Mouse (Mus musculus) common myeloid progenitor, adult 5-6 weeks (primary cell): ENCODE measurements at regions not wholly inside any gene's neighbourhood (a gene's known extent, or its start where the extent isn't known, plus 50 kb on each side); places are given as distances from the start of the nearest gene placed in this dataset.

Experiments used
- ATAC-seq: replicated peaks from 2 replicates; pipeline ENCODE4 v1.8.0; 2016; ENCODE audit warnings: low read depth, mild to moderate bottlenecking, moderate TSS enrichment, inconsistent platforms; ENCODE audit not compliant: poor library complexity, severe bottlenecking

GRCm38 (mm10) chr7:133469952-133470619 is 131.9 kb downstream of the Tex36 start:
- no peak for ATAC-seq

- no peak for ATAC-seq
These were observed 132.9 kb downstream of the Tex36 start for GRCm38 (mm10) chr7:133469106-133469505.

DNA sequence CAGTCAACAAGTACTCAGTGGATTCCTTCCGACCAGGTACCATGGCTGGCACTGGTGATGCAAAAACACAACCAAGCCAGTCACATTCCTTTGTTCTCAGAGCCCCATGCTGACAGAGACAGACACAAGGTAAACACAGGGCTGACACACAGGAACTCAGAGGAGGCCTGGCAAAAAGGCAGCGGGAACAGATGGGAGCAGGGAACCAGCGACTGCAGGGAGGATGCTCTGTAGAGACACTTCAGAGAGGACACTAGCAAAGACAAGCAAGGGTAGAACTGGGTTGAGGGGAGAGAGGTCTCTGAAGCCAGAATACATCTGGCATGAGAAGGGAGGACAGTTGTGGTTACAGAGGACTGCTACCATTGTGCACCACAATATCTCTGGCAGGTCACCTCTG is 133.6 kb downstream of the Tex36 start:
- ATAC-seq: no peak

- ATAC-seq: no peak
These were observed 134.4 kb downstream of the Tex36 start for GRCm38 (mm10) chr7:133467579-133467978.

GRCm38 (mm10) chr7:133459306-133459705 is 142.7 kb downstream of the Tex36 start:
- no peak for ATAC-seq

- peak; percentile 71 for ATAC-seq
These were observed 144.3 kb downstream of the Tex36 start for GRCm38 (mm10) chr7:133457436-133458324.

GRCm38 (mm10) chr7:133450246-133450645 is 151.7 kb downstream of the Tex36 start:
- no peak for ATAC-seq

- ATAC-seq: no peak
These were observed 154.9 kb downstream of the Tex36 start for GRCm38 (mm10) chr7:133447079-133447478.

- ATAC-seq: no peak
These were observed 160.3 kb downstream of the Tex36 start for GRCm38 (mm10) chr7:133441661-133442060.

GRCm38 (mm10) chr7:133441169-133441568 is 160.8 kb downstream of the Tex36 start:
- no peak for ATAC-seq

GRCm38 (mm10) chr7:133440711-133441110 is 161.2 kb downstream of the Tex36 start:
- no peak for ATAC-seq

DNA sequence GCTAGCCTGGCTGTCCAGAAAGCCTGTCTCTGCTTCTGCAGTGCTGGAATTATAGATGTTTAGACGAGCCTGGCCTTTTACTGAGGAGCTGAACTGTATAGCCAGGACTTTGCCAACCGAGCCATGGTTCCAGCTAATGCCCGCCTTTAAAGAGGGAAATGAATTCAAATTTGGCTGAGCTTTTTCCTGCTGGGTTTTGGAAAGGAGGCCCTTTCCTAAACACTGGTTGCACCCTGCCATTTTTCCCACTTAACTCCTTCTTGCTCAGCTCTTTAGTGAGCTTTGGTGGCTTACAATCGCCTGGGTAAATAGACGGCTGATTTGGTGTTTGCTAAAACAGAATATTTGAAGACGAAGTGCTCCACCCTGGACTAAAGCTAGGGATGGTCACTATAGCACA is 161.9 kb downstream of the Tex36 start:
- no peak for ATAC-seq

DNA sequence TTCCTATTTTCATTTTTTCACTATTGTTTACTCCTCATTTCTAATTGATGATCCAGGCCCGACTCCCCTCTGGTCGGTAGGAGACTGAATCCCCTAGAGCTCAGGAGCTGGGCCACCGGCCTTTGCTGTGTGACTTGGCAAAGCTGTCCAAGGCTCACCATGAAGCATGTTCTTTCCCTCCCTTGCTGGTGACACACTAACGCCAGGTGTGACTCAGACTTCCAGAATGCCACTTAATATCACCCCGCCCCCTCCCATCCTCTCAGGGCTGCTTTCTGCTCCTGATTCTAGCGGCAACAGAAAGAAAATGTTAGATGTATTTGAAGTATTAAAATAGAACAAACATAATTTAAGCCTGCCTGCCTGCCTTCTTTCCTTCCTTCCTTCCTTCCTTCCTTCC is 163.3 kb downstream of the Tex36 start:
- no peak for ATAC-seq

GRCm38 (mm10) chr7:133437866-133438265 is 164.1 kb downstream of the Tex36 start:
- no peak for ATAC-seq

GRCm38 (mm10) chr7:133435596-133436357 is 166.2 kb downstream of the Tex36 start:
- 0 out of 2 replicates have a peak, but pooled peaks have one; percentile 28 for ATAC-seq

GRCm38 (mm10) chr7:133434027-133434820 is 167.7 kb downstream of the Tex36 start:
- ATAC-seq: peak; percentile 68; the same call in 1 of the 2 replicates

DNA sequence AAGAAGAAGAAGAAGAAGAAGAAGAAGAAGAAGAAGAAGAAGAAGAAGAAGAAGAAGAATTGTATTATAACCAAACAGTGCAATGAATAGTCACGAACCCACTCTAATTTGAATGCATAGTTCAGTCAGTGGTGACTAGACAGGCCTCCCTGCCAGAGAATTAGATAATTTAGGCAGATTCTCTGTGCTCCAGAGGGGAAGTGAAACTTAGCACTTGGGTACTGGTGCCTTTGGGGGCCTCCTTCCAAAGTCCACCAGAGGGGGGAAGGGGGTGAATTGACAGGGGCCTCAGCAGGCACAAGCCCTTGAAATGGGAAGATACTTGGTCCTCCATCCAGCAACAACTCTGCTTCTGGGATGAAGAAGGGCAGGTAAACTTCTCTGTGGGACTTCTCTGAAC is 169.6 kb downstream of the Tex36 start:
- ATAC-seq: peak; percentile 69

DNA sequence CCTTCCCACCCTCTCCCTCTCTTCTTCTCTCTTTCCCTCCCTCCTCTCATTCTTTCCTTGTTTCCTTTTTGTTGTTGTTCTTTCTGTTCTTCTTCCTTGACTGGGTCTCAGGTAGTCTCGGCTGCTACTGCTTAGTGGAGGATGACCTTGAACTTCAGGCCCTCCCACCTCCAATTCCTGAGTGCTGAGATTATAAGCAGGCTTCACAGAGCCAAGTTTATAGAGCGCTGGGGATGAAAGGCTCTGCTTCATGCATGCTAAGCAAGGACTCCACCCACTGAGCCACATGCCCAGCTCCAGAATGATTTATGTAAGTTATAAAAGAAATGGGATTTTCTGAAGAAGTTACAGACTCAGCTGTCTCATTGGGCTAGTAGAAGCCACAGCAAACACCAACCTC is 199.9 kb downstream of the Tex36 start:
- no peak for ATAC-seq

DNA sequence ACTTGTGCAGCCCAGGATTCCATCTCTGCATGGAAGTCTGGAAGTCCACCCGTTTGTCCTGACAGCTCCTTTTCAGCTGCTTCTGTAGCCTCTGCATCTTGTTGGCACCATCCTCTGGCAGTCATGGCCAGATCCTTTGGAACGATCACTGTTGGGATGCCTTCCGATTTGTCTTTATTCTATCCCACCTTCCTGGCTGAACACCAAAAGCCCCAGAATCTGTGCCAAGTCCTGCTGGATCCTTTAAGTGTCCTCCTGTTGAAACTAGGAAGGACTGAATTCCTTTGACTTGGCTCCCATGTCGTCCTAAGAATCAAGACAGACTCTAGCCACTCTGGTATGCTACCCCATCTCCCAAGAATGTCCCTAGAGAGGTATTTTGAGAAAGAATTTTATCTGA is 201.3 kb downstream of the Tex36 start:
- no peak for ATAC-seq

GRCm38 (mm10) chr7:133388716-133389115 is 213.2 kb downstream of the Tex36 start:
- no peak for ATAC-seq
